Mouse (Mus musculus): Measurements from ENCODE around the gene Gm38394. TPM values are rescaled to one million over a fixed set of nuclear protein-coding genes. Genes with fewer than 3 reads are reported as not detected.

Gm38394 gene
- polyA plus RNA-seq, 1 experiment from 2014 or later: 3.6 TPM

GRCm38 (mm10) chr1:133660466-133661202 is 484 bp downstream of the Gm38394 start, which contains the start of gene Zbed6:
Gene Zbed6, minus strand, starts transcription at chr1:133660885.
- peak within 1 kb of the TSS; percentile 67 for H3K4me3 ChIP-seq
- WGBS: 2% methylated on average over 39 of the region's 41 CpGs
- peaks cover 19% of the 10 kb centered on the region for H3K36me3 ChIP-seq
- H3K27ac ChIP-seq (replicated peaks): peak within 1 kb of the TSS; percentile 84
- peaks cover 47% of the 10 kb centered on the region for H3K4me1 ChIP-seq
- H3K27me3 ChIP-seq: no peaks in the 10 kb centered on the region
- no peaks in the 10 kb centered on the region for H3K9me3 ChIP-seq
- peak within 1 kb of the TSS; percentile 68 for H3K4me2 ChIP-seq (replicated peaks)
- peak within 1 kb of the TSS; percentile 68 for H3K9ac ChIP-seq (replicated peaks)
- peak; percentile 87 for ATAC-seq (replicated peaks)

- H3K4me2 ChIP-seq (replicated peaks): no peak overlapping the region
- no peak overlapping the region for H3K9ac ChIP-seq (replicated peaks)
- H3K9me3 ChIP-seq: no peaks in the 10 kb centered on the region
- H3K4me1 ChIP-seq: peaks cover 55% of the 10 kb centered on the region
- H3K4me3 ChIP-seq: no peak overlapping the region
- no peak for ATAC-seq (replicated peaks)
- H3K27ac ChIP-seq (replicated peaks): no peak overlapping the region
- 89% methylated on average over 3 of the region's 3 CpGs for whole genome bisulfite sequencing
- no peaks in the 10 kb centered on the region for H3K27me3 ChIP-seq
- peaks cover 19% of the 10 kb centered on the region for H3K36me3 ChIP-seq
Measured at GRCm38 (mm10) chr1:133658878-133659277, 2.2 kb downstream of the Gm38394 start.

DNA sequence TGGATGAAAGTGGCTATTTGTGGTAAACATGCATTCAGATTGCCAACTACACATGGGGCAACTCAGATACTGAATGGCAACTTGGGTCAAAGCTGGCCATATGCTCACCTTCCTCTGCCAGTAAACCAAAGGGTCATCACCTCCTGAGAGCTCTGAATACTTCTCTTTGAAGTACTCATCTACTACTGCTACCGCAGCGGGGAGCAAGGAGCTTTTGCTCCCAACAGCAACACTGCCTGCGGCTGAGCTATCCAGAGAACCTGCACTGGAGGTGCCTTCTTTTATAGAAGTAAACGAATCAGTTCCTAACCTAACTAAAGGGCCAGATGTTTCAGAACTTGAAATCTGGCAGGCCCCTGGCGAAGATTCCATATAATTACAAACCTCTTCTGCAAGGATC is 4.3 kb downstream of the Gm38394 start:
- no peaks in the 10 kb centered on the region for H3K27me3 ChIP-seq
- H3K36me3 ChIP-seq: peaks cover 19% of the 10 kb centered on the region
- H3K4me2 ChIP-seq (replicated peaks): no peak overlapping the region
- no peaks in the 10 kb centered on the region for H3K9me3 ChIP-seq
- peaks cover 65% of the 10 kb centered on the region for H3K4me1 ChIP-seq
- no peak overlapping the region for H3K4me3 ChIP-seq
- H3K27ac ChIP-seq (replicated peaks): no peak overlapping the region
- ATAC-seq (replicated peaks): no peak
- no peak overlapping the region for H3K9ac ChIP-seq (replicated peaks)
- WGBS: 79% methylated on average over 5 of the region's 5 CpGs

- no peaks in the 10 kb centered on the region for H3K9me3 ChIP-seq
- H3K4me2 ChIP-seq (replicated peaks): no peak overlapping the region
- H3K4me1 ChIP-seq: peaks cover 41% of the 10 kb centered on the region
- no peak overlapping the region for H3K4me3 ChIP-seq
- no peak overlapping the region for H3K9ac ChIP-seq (replicated peaks)
- H3K27me3 ChIP-seq: no peaks in the 10 kb centered on the region
- H3K27ac ChIP-seq (replicated peaks): no peak overlapping the region
- no peak for ATAC-seq (replicated peaks)
- peaks cover 8% of the 10 kb centered on the region for H3K36me3 ChIP-seq
- WGBS: 86% methylated on average over 1 of the region's 1 CpGs
Measured at GRCm38 (mm10) chr1:133653033-133653432, 8.1 kb downstream of the Gm38394 start.

DNA sequence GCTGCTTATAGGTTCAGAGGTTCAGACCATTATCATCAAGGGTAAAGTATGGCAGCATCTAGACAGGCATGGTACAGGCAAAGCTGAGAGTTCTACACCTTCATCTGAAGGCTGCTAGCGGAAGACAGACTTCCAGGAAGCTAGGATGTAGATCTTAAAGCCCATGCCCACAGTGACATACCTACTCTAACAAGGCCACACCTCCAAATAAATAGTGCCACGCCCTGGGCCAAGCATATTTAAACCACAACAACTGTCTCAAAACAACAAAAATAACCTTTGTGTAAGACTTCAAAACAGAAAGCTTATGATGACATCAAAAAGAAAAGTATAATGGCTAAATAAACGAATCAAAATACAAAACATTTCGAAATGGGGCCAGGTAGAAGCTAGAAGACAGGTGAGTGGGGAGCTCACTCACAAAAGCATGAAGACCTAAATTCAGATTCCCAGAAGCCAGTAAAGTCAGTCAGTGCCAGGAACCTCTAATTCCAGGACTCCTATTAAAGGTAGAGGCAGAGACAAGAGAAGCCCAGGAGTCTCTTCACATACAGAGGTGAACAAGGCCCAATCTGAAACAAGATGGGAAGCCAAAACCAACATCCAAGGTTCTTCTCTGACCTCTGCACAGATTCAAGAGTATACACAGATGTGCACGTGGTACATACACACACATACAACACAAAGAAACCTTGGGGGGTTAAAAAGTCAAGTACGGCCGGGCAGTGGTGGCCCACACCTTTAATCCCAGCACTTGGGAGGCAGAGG is 10.6 kb downstream of the Gm38394 start:
- no peak overlapping the region for H3K4me2 ChIP-seq (replicated peaks)
- ATAC-seq (replicated peaks): no peak
- H3K9ac ChIP-seq (replicated peaks): no peak overlapping the region
- no peak overlapping the region for H3K4me3 ChIP-seq
- WGBS: 95% methylated on average over 7 of the region's 7 CpGs
- no peaks in the 10 kb centered on the region for H3K27me3 ChIP-seq
- peaks cover 17% of the 10 kb centered on the region for H3K4me1 ChIP-seq
- no peaks in the 10 kb centered on the region for H3K9me3 ChIP-seq
- H3K27ac ChIP-seq (replicated peaks): no peak overlapping the region
- peaks cover 15% of the 10 kb centered on the region for H3K36me3 ChIP-seq

GRCm38 (mm10) chr1:133645652-133646051 is 15.5 kb downstream of the Gm38394 start:
- Histone ChIP-seq H3K4me3 (no peak overlapping the region), H3K27ac (replicated peaks) (no peak overlapping the region), H3K4me2 (replicated peaks) (no peak overlapping the region), H3K9me3 (no peaks in the 10 kb centered on the region), H3K9ac (replicated peaks) (no peak overlapping the region), H3K36me3 (peaks cover 55% of the 10 kb centered on the region), H3K4me1 (no peaks in the 10 kb centered on the region), H3K27me3 (no peaks in the 10 kb centered on the region)
- no peak for ATAC-seq (replicated peaks)
- 94% methylated on average over 5 of the region's 5 CpGs for WGBS

DNA sequence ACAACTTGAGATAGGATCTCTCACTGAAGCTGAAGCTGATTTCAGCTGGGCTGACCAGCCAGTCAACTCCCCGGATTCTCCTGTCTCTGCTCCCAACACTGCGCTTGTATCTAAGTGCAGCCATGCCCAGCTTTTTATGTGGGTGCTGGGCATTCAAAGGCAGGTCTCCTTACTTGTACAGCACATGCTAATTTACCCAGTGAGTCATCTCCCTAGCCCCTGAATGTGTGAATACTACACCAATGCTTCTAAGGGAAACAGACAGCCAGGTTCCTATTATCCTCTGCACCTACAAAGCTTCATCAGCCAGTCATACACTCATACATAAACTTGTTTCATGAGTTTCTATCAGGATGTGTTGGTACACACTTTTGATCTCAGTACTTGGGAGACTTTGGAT is 20.0 kb downstream of the Gm38394 start:
- no peak overlapping the region for H3K4me3 ChIP-seq
- H3K4me1 ChIP-seq: no peaks in the 10 kb centered on the region
- H3K27me3 ChIP-seq: no peaks in the 10 kb centered on the region
- no peak overlapping the region for H3K4me2 ChIP-seq (replicated peaks)
- H3K36me3 ChIP-seq: peaks cover 86% of the 10 kb centered on the region
- no peaks in the 10 kb centered on the region for H3K9me3 ChIP-seq
- no peak overlapping the region for H3K27ac ChIP-seq (replicated peaks)
- 93% methylated on average over 2 of the region's 2 CpGs for WGBS
- no peak for ATAC-seq (replicated peaks)
- H3K9ac ChIP-seq (replicated peaks): no peak overlapping the region

DNA sequence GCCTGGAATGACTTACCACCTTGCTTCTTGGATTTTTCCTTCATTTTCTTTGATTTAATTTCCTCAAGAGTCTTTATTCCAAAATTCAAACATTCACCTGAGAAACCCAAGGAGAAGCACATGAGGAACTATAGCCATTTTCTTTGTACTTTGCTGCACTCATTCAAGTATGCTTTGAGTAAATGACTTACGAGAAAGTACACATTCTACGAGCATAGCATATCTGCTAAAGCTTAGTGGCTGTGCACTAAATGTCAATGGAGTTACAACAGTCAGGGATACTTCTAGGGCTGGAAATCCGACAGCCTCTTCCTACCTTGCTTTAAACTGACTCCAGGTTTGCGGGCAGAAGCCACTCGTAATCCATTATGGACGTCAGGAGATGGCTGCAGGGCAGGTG is 22.6 kb downstream of the Gm38394 start:
- Histone ChIP-seq H3K9ac (replicated peaks) (no peak overlapping the region), H3K4me2 (replicated peaks) (no peak overlapping the region), H3K36me3 (peaks cover 89% of the 10 kb centered on the region), H3K4me1 (no peaks in the 10 kb centered on the region), H3K27ac (replicated peaks) (no peak overlapping the region), H3K9me3 (no peaks in the 10 kb centered on the region), H3K27me3 (no peaks in the 10 kb centered on the region), H3K4me3 (no peak overlapping the region)
- WGBS: 94% methylated on average over 6 of the region's 6 CpGs
- ATAC-seq (replicated peaks): no peak

DNA sequence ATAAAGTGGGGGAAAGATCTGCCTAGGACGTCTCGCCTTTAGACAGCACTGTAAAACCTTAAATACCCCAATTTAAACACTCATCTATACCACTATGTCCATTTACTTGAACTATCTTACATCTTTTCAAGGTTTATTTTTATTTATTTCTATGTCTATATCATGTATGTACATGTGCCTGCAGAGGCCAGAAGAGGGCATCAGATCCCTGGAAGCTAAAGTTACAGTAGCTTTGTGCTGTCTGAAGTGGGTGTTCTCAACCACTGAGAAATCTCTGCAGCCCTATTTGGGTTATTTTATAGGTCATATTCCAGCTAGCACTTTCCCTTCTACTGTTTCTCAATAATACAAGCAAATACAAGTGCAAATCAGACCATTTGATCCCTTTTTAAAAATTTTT is 28.9 kb downstream of the Gm38394 start:
- Histone ChIP-seq H3K36me3 (peaks cover 87% of the 10 kb centered on the region), H3K4me1 (no peaks in the 10 kb centered on the region), H3K4me2 (replicated peaks) (no peak overlapping the region), H3K27me3 (no peaks in the 10 kb centered on the region), H3K27ac (replicated peaks) (no peak overlapping the region), H3K4me3 (no peak overlapping the region), H3K9ac (replicated peaks) (no peak overlapping the region), H3K9me3 (no peaks in the 10 kb centered on the region)
- ATAC-seq (replicated peaks): no peak
- 98% methylated on average over 2 of the region's 2 CpGs for WGBS

GRCm38 (mm10) chr1:133625052-133625451 is 36.1 kb downstream of the Gm38394 start:
- Histone ChIP-seq H3K4me1 (no peaks in the 10 kb centered on the region), H3K36me3 (peaks cover 87% of the 10 kb centered on the region), H3K9ac (replicated peaks) (no peak overlapping the region), H3K4me3 (no peak overlapping the region), H3K27me3 (no peaks in the 10 kb centered on the region), H3K9me3 (no peaks in the 10 kb centered on the region), H3K27ac (replicated peaks) (no peak overlapping the region), H3K4me2 (replicated peaks) (no peak overlapping the region)
- ATAC-seq (replicated peaks): no peak
- 69% methylated on average over 2 of the region's 2 CpGs for WGBS

GRCm38 (mm10) chr1:133618311-133618710 is 42.8 kb downstream of the Gm38394 start:
- H3K9ac ChIP-seq (replicated peaks): no peak overlapping the region
- no peaks in the 10 kb centered on the region for H3K27me3 ChIP-seq
- H3K36me3 ChIP-seq: peaks cover 49% of the 10 kb centered on the region
- no peaks in the 10 kb centered on the region for H3K4me1 ChIP-seq
- H3K4me3 ChIP-seq: no peak overlapping the region
- no peak for ATAC-seq (replicated peaks)
- no peak overlapping the region for H3K4me2 ChIP-seq (replicated peaks)
- 82% methylated on average over 8 of the region's 8 CpGs for WGBS
- no peaks in the 10 kb centered on the region for H3K9me3 ChIP-seq
- no peak overlapping the region for H3K27ac ChIP-seq (replicated peaks)

GRCm38 (mm10) chr1:133617908-133618307 is 43.2 kb downstream of the Gm38394 start:
- Histone ChIP-seq H3K4me1 (no peaks in the 10 kb centered on the region), H3K36me3 (peaks cover 45% of the 10 kb centered on the region), H3K9ac (replicated peaks) (no peak overlapping the region), H3K9me3 (no peaks in the 10 kb centered on the region), H3K27me3 (no peaks in the 10 kb centered on the region), H3K4me2 (replicated peaks) (no peak overlapping the region), H3K27ac (replicated peaks) (no peak overlapping the region), H3K4me3 (no peak overlapping the region)
- no peak for ATAC-seq (replicated peaks)
- 77% methylated on average over 2 of the region's 2 CpGs for WGBS

All from forebrain, embryonic 15.5 days (tissue).